Mouse (Mus musculus): ENCODE measurements around the gene Osbpl11. TPM values are rescaled to one million over a fixed set of nuclear protein-coding genes. Genes with fewer than 3 reads are reported as not detected.

The Osbpl11 gene
- polyA plus RNA-seq, 1 experiment, result 6.9 TPM

DNA sequence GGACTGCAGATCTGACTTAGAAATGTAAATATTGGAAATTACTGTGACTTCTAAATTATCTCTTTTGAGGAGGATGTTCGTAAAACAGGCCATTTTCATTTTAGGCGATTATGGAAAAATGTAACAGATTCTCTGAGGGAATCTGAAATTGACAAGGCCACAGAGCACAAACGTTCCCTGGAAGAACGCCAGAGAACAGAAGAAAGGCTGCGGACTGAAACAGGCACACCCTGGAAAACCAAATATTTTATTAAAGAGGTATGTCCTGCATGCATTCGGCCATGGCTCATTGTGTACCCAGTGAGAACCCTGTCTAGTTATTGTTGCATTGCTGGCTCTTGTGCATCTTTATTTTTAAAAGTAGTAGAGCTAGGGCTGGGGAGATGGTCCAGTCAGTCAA, 51.3 kb downstream of the Osbpl11 start:
- Histone ChIP-seq H3K27ac (ENCODE audit: insufficient read depth, low read length) (no peak overlapping the region), H3K4me3 (ENCODE audit: extremely low read depth, insufficient read depth, insufficient read length) (no peak overlapping the region), H3K4me1 (ENCODE audit: control insufficient read depth, insufficient read depth, insufficient read length) (no peaks in the 10 kb centered on the region), H3K36me3 (ENCODE audit: control insufficient read depth, insufficient read depth, low read length) (peaks cover 7% of the 10 kb centered on the region), H3K27me3 (ENCODE audit: control insufficient read depth, insufficient read depth, low read length) (no peaks in the 10 kb centered on the region)
- no peak for DNase-seq (ENCODE audit: low read depth in 1 of 2, low spot score in 2 of 2)
- WGBS, result 87% methylated on average over 6 of the region's 6 CpGs
- TF ChIP-seq CTCF (IDR thresholded peaks at IDR 0.05; ENCODE audit: extremely low read depth, insufficient read depth, insufficient read length, insufficient replicate concordance), result no peak
- TF ChIP-seq POLR2A (IDR thresholded peaks at IDR 0.05; ENCODE audit: low read depth, low read length), result no peak

DNA sequence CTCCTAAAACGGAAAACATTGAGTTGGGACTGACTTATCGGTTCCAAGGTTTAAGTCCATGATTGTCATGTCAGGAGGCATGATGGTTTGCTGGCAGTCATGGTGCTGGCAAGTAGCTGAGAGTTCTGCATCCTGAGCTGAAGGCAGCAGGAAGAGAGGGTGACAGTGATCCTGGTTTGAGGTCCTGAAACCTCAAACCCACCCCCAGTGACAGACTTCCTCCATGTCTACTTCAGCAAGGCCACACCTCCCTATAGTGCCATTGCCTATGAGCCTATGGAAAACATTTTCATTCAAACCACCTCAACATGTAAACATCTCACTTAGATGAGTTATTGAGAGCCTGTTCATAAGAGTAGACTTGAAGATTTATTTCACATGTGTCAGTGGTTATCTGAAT, 54.4 kb downstream of the Osbpl11 start:
- no peak for DNase-seq (ENCODE audit: low read depth in 1 of 2, low spot score in 2 of 2)

DNA sequence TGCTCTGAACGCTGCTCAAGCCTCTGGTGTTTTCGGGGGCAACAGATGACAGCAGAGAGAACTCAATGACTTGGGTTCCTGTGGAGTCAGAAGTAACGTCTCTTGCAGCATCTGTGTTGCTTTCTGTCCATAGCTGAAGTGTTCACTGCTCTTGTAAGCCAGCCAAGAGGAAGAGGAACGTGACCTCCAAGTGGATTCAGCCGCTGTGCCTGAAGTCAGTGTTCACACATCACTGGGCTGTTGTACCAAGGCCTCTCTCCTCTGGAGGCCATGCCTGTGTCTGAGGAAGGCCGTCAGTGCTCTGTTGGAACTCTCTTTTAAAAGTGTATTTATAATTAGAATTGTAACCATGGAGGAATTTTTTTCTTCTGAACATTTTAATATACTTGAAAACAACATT, 57.2 kb downstream of the Osbpl11 start:
- TF ChIP-seq CTCF (IDR thresholded peaks at IDR 0.05; ENCODE audit: extremely low read depth, insufficient read depth, insufficient read length, insufficient replicate concordance) (no peak), POLR2A (IDR thresholded peaks at IDR 0.05; ENCODE audit: low read depth, low read length) (no peak)
- Histone ChIP-seq H3K36me3 (ENCODE audit: control insufficient read depth, insufficient read depth, low read length) (peaks cover 12% of the 10 kb centered on the region), H3K27me3 (ENCODE audit: control insufficient read depth, insufficient read depth, low read length) (no peaks in the 10 kb centered on the region), H3K4me1 (ENCODE audit: control insufficient read depth, insufficient read depth, insufficient read length) (no peaks in the 10 kb centered on the region), H3K4me3 (ENCODE audit: extremely low read depth, insufficient read depth, insufficient read length) (no peak overlapping the region), H3K27ac (ENCODE audit: insufficient read depth, low read length) (no peak overlapping the region)
- 73% methylated on average over 6 of the region's 6 CpGs for WGBS
- no peak for DNase-seq (ENCODE audit: low read depth in 1 of 2, low spot score in 2 of 2)

More for the DNA sequence above, 54.4 kb downstream of the Osbpl11 start:
- Histone ChIP-seq H3K27me3 (ENCODE audit: control insufficient read depth, insufficient read depth, low read length) (no peaks in the 10 kb centered on the region), H3K4me1 (ENCODE audit: control insufficient read depth, insufficient read depth, insufficient read length) (no peaks in the 10 kb centered on the region), H3K4me3 (ENCODE audit: extremely low read depth, insufficient read depth, insufficient read length) (no peak overlapping the region), H3K36me3 (ENCODE audit: control insufficient read depth, insufficient read depth, low read length) (peaks cover 15% of the 10 kb centered on the region), H3K27ac (ENCODE audit: insufficient read depth, low read length) (no peak overlapping the region)
- WGBS, result 89% methylated on average over 2 of the region's 2 CpGs
- TF ChIP-seq POLR2A (IDR thresholded peaks at IDR 0.05; ENCODE audit: low read depth, low read length), result no peak

DNA sequence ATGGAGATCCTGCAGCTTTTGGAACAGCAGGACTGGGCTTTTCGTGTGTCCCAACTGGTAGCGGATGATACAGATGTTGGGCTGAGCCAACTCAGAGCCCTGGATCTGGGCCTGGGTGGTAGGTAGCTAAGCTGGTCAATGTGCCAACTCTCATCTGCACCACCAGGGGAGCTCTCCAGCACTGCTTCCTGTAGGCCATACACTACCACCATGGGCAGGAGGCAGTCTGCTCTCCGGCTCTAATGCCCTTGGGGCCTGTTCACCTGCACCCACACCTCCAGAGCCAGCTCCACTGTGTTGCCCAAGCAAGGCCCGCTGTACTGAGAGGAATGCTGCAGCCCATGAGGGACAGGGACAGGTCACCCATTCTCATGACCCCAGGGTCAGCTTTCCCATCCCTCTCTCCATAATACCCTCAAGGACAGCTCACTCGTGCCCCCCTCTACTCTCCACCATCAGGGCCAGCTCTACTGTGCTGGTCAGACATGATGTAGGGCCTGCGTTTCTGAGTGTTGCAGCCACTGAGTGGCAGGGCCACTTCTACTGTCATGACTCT, 59.3 kb downstream of the Osbpl11 start:
- Histone ChIP-seq H3K4me1 (ENCODE audit: control insufficient read depth, insufficient read depth, insufficient read length) (no peaks in the 10 kb centered on the region), H3K27ac (ENCODE audit: insufficient read depth, low read length) (no peak overlapping the region), H3K36me3 (ENCODE audit: control insufficient read depth, insufficient read depth, low read length) (peaks cover 9% of the 10 kb centered on the region), H3K4me3 (ENCODE audit: extremely low read depth, insufficient read depth, insufficient read length) (no peak overlapping the region), H3K27me3 (ENCODE audit: control insufficient read depth, insufficient read depth, low read length) (no peaks in the 10 kb centered on the region)
- TF ChIP-seq POLR2A (IDR thresholded peaks at IDR 0.05; ENCODE audit: low read depth, low read length), result no peak
- peak; percentile 34; the same call in 1 of the 2 replicates for TF ChIP-seq CTCF (IDR thresholded peaks at IDR 0.05; ENCODE audit: extremely low read depth, insufficient read depth, insufficient read length, insufficient replicate concordance)
- DNase-seq (ENCODE audit: low read depth in 1 of 2, low spot score in 2 of 2), result peak in 1 of 2 experiments; percentile 14
- WGBS, result 86% methylated on average over 6 of the region's 6 CpGs

DNA sequence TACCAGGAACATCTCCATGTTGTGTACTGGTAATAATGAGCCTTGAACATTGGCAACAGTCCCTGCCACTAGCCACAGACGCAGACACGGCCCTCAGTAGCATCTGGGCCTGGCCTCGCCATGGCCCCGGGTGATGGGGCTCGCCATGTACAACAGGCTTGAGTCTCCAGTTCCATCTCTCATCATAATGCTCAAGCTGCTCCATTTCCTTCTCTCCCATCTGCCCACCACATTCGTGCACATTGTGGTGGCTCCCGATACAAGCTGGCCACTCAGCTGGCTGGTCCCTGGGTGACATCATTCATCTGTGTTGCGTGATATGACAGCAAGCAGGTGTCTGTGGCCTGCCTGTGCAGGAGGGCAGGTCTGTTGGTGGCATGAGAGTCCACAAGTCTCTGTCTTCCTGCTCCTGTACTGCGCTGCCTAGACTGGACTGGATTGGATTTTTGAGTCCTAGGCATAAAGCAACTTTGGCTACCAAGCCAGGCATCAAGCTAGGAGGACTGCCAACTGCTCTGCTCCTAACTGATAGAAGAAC, 60.1 kb downstream of the Osbpl11 start:
- Histone ChIP-seq H3K27me3 (ENCODE audit: control insufficient read depth, insufficient read depth, low read length) (no peaks in the 10 kb centered on the region), H3K36me3 (ENCODE audit: control insufficient read depth, insufficient read depth, low read length) (peaks cover 8% of the 10 kb centered on the region), H3K4me1 (ENCODE audit: control insufficient read depth, insufficient read depth, insufficient read length) (no peaks in the 10 kb centered on the region), H3K4me3 (ENCODE audit: extremely low read depth, insufficient read depth, insufficient read length) (no peak overlapping the region), H3K27ac (ENCODE audit: insufficient read depth, low read length) (no peak overlapping the region)
- TF ChIP-seq CTCF (IDR thresholded peaks at IDR 0.05; ENCODE audit: extremely low read depth, insufficient read depth, insufficient read length, insufficient replicate concordance), result no peak
- no peak for TF ChIP-seq POLR2A (IDR thresholded peaks at IDR 0.05; ENCODE audit: low read depth, low read length)
- 92% methylated on average over 9 of the region's 9 CpGs for WGBS
- no peak for DNase-seq (ENCODE audit: low read depth in 1 of 2, low spot score in 2 of 2)

DNA sequence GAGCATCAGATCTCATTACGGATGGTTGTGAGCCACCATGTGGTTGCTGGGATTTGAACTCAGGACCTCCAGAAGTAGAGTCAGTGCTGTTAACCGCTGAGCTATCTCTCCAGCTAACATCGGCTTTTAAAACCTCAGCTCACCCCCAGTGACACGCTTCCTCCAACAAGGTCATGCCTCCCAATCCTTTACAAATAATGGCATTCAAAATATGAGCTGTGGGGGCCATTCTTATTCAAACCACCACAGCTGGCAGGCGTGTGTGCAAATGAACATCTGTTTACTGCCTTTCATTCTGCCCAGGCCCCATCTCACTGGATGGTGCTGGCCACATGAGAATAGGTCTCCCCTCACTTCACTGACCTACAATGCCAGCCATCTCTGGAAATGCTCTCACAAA, 61.7 kb downstream of the Osbpl11 start:
- Histone ChIP-seq H3K27me3 (ENCODE audit: control insufficient read depth, insufficient read depth, low read length) (no peaks in the 10 kb centered on the region), H3K27ac (ENCODE audit: insufficient read depth, low read length) (no peak overlapping the region), H3K4me1 (ENCODE audit: control insufficient read depth, insufficient read depth, insufficient read length) (no peaks in the 10 kb centered on the region), H3K4me3 (ENCODE audit: extremely low read depth, insufficient read depth, insufficient read length) (no peak overlapping the region), H3K36me3 (ENCODE audit: control insufficient read depth, insufficient read depth, low read length) (peaks cover 6% of the 10 kb centered on the region)
- TF ChIP-seq CTCF (IDR thresholded peaks at IDR 0.05; ENCODE audit: extremely low read depth, insufficient read depth, insufficient read length, insufficient replicate concordance), result no peak
- no peak for TF ChIP-seq POLR2A (IDR thresholded peaks at IDR 0.05; ENCODE audit: low read depth, low read length)
- DNase-seq (ENCODE audit: low read depth in 1 of 2, low spot score in 2 of 2), result no peak
- WGBS, result 92% methylated on average over 5 of the region's 5 CpGs

DNA sequence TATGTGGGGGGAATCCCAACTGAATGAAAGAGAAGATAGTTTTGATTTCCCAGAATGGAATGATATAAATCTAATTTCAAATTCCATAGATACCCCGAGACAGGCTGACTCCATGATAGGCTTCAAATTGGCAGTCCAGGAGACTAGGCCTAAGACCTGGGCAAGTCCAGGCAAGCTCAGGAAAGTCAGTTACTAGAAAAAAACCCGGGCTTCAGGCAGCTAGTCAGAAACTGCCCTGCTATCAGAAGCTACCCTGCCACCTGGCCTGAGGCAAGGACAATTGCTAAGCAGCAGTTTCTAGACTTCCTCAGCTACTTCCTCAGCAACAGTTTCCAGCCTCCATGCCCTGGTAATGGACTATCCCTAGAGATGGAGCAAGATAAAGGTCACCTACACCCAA, 62.1 kb downstream of the Osbpl11 start:
- 64% methylated on average over 2 of the region's 2 CpGs for WGBS
- TF ChIP-seq POLR2A (IDR thresholded peaks at IDR 0.05; ENCODE audit: low read depth, low read length) (no peak), CTCF (IDR thresholded peaks at IDR 0.05; ENCODE audit: extremely low read depth, insufficient read depth, insufficient read length, insufficient replicate concordance) (no peak)
- no peak overlapping the region for H3K4me3 ChIP-seq (ENCODE audit: extremely low read depth, insufficient read depth, insufficient read length)
- H3K4me1 ChIP-seq (ENCODE audit: control insufficient read depth, insufficient read depth, insufficient read length), result no peaks in the 10 kb centered on the region
- 0 out of 2 replicates have a peak, but pooled peaks cover 1% of the 10 kb centered on the region for H3K36me3 ChIP-seq (ENCODE audit: control insufficient read depth, insufficient read depth, low read length)
- H3K27ac ChIP-seq (ENCODE audit: insufficient read depth, low read length), result no peak overlapping the region
- no peaks in the 10 kb centered on the region for H3K27me3 ChIP-seq (ENCODE audit: control insufficient read depth, insufficient read depth, low read length)
- DNase-seq (ENCODE audit: low read depth in 1 of 2, low spot score in 2 of 2), result no peak

Data from spleen, adult 2 months (tissue).